Mouse (Mus musculus): ENCODE data around the gene Ly6g6c.

GRCm38 (mm10) chr17:35057090-35057489 lies 8.1 kb upstream of the Ly6g6c start:
- TF ChIP-seq CTCF (IDR thresholded peaks at IDR 0.05; ENCODE audit: low read depth, low read length) (no peak), POLR2A (IDR thresholded peaks at IDR 0.05; ENCODE audit: extremely low read depth, insufficient read depth, low read length) (no peak)

All from liver, adult 2 months (tissue).